Mouse (Mus musculus): ENCODE measurements around the gene Sohlh2. TPM values are rescaled to one million over a fixed set of nuclear protein-coding genes. Genes with fewer than 3 reads are reported as not detected.

Sohlh2 gene
- polyA plus RNA-seq, 1 experiment from 2014 or later, result not detected

DNA sequence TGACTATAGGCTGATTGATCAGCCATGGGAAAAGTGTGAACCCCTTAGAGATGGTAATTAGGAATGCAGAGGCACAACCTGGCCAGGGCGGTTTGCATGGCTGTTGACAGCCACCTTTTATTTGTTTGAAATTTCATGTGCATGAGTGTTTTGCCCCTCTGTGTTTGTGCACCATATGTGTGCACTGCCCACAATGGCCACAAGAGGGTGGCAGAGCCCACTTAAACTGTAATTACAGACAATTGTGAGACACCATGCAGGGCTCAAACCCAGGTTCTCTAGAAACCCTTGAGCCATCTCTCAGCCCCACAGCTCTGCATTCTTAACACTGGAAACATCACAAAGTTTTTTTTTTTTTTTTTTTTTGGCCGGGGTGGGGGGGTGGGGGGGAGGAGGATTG, 40.7 kb downstream of the Sohlh2 start:
- H3K27ac ChIP-seq (ENCODE audit: low read depth, low read length), result no peak overlapping the region
- no peak overlapping the region for H3K9ac ChIP-seq (ENCODE audit: low read depth, low read length)
- 0 out of 2 replicates have a peak, but pooled peaks cover 2% of the 10 kb centered on the region for H3K9me3 ChIP-seq (replicated peaks; ENCODE audit: control insufficient read depth, low read length)
- ATAC-seq (replicated peaks; ENCODE audit: insufficient number of reproducible peaks, low FRiP score, low TSS enrichment), result no peak
- no peak overlapping the region for H3K4me3 ChIP-seq (ENCODE audit: low read depth, low read length)
- H3K36me3 ChIP-seq (ENCODE audit: control insufficient read depth, insufficient read depth, low read length), result no peaks in the 10 kb centered on the region
- H3K27me3 ChIP-seq (ENCODE audit: control insufficient read depth, insufficient read depth, low read length), result no peaks in the 10 kb centered on the region
- H3K4me1 ChIP-seq (ENCODE audit: control insufficient read depth, insufficient read depth, low read length), result 0 out of 2 replicates have a peak, but pooled peaks cover 3% of the 10 kb centered on the region
- no peak overlapping the region for H3K4me2 ChIP-seq
- 87% methylated on average over 2 of the region's 2 CpGs for WGBS (ENCODE audit: insufficient replicate concordance)

DNA sequence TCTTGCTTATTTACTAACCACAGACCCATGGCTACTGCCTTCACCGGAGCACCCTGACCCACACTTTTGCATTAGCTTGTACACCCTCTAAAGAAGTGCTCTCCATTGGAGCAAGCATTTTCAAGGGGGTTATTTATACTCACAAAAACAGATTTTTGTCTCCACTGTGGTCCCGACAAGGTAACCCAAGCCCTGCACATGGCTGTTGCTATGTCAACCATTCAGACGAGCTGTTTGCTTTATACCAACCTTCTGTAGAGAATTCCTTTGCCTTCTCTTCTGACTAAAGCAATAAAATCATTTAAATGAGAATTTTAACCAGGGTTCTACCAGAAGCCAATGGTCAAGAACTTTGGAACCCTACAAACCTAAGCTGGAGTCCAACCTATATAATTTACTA, 42.0 kb downstream of the Sohlh2 start:
- no peak overlapping the region for H3K4me2 ChIP-seq
- no peaks in the 10 kb centered on the region for H3K27me3 ChIP-seq (ENCODE audit: control insufficient read depth, insufficient read depth, low read length)
- WGBS (ENCODE audit: insufficient replicate concordance), result 82% methylated on average over 3 of the region's 3 CpGs
- H3K9ac ChIP-seq (ENCODE audit: low read depth, low read length), result no peak overlapping the region
- H3K4me3 ChIP-seq (ENCODE audit: low read depth, low read length), result no peak overlapping the region
- H3K36me3 ChIP-seq (ENCODE audit: control insufficient read depth, insufficient read depth, low read length), result no peaks in the 10 kb centered on the region
- H3K9me3 ChIP-seq (replicated peaks; ENCODE audit: control insufficient read depth, low read length), result 0 out of 2 replicates have a peak, but pooled peaks cover 2% of the 10 kb centered on the region
- 0 out of 2 replicates have a peak, but pooled peaks cover 3% of the 10 kb centered on the region for H3K4me1 ChIP-seq (ENCODE audit: control insufficient read depth, insufficient read depth, low read length)
- ATAC-seq (replicated peaks; ENCODE audit: insufficient number of reproducible peaks, low FRiP score, low TSS enrichment), result no peak
- no peak overlapping the region for H3K27ac ChIP-seq (ENCODE audit: low read depth, low read length)

DNA sequence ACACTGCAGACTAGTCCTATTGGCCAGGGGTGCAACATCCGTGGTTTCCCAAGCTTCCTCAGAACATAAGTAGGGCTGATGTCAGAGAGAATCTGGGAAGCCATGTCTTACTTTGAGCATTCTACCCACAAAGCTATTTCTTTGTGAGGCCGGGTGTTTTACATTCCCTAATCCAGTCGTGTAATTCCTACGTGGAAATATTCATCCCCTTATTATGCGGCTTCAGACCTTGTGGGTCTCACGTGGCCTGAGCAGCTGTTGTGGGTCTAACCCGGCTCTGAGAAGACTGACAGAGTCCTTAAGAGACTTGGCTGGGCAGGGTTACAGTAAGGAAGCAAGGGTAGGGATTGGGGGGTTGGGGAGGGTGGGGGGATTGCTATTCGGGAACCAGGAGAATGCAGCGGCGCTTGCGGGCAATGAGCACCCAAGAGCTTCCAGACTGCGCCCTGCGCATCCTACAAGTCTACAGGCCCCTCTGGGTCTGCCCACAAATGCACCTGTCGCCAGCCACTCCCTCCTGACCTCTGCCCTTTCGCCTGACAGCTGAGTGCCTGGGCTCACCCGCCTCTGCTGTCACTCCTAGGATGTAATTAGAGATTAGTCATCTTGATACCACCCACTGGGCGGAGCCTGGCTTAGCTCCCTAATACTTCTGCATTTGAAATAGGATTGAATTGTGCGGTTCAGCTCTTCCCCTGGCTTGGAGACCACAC, 44.8 kb downstream of the Sohlh2 start:
- Histone ChIP-seq H3K9ac (ENCODE audit: low read depth, low read length) (no peak overlapping the region), H3K27me3 (ENCODE audit: control insufficient read depth, insufficient read depth, low read length) (no peaks in the 10 kb centered on the region), H3K4me3 (ENCODE audit: low read depth, low read length) (no peak overlapping the region), H3K9me3 (replicated peaks; ENCODE audit: control insufficient read depth, low read length) (0 out of 2 replicates have a peak, but pooled peaks cover 2% of the 10 kb centered on the region), H3K4me1 (ENCODE audit: control insufficient read depth, insufficient read depth, low read length) (0 out of 2 replicates have a peak, but pooled peaks cover 3% of the 10 kb centered on the region), H3K27ac (ENCODE audit: low read depth, low read length) (no peak overlapping the region), H3K4me2 (no peak overlapping the region), H3K36me3 (ENCODE audit: control insufficient read depth, insufficient read depth, low read length) (no peaks in the 10 kb centered on the region)
- WGBS (ENCODE audit: insufficient replicate concordance), result 35% methylated on average over 18 of the region's 18 CpGs
- ATAC-seq (replicated peaks; ENCODE audit: insufficient number of reproducible peaks, low FRiP score, low TSS enrichment), result no peak

DNA sequence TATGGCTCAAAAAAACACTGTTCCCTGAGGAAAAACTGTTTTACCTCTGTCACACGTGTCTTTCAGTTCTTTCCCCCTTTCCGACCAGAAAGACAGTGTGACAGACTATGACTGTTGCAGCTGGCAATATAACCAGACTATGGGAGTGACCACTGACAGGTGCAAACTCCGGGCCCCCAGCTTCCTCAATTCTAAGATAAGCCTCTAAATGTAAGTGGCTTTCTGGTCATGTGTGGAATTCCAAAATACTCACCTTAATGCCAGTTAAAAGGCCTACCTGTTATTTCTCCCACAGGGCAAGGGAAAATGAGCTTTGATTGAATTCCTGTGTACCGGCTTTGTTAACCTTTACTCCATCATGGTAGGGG, 45.4 kb downstream of the Sohlh2 start:
- WGBS (ENCODE audit: insufficient replicate concordance), result 33% methylated on average over 4 of the region's 4 CpGs
- no peak for ATAC-seq (replicated peaks; ENCODE audit: insufficient number of reproducible peaks, low FRiP score, low TSS enrichment)

GRCm38 (mm10) chr3:55241730-55242421, 60.0 kb downstream of the Sohlh2 start, which contains the start of gene Dclk1:
Gene Dclk1 (plus strand): TSS chr3:55242364.
- Histone ChIP-seq H3K4me3 (ENCODE audit: low read depth, low read length) (peak within 1 kb of the TSS; percentile 54), H3K27me3 (ENCODE audit: control insufficient read depth, insufficient read depth, low read length) (peaks cover 13% of the 10 kb centered on the region), H3K9me3 (replicated peaks; ENCODE audit: control insufficient read depth, low read length) (no peaks in the 10 kb centered on the region), H3K36me3 (ENCODE audit: control insufficient read depth, insufficient read depth, low read length) (no peaks in the 10 kb centered on the region), H3K9ac (ENCODE audit: low read depth, low read length) (peak within 1 kb of the TSS; percentile 66), H3K4me2 (peak within 1 kb of the TSS; percentile 98), H3K4me1 (ENCODE audit: control insufficient read depth, insufficient read depth, low read length) (peaks cover 2% of the 10 kb centered on the region; the same call in 1 of the 2 replicates), H3K27ac (ENCODE audit: low read depth, low read length) (no peak within 1 kb of the TSS)
- ATAC-seq (replicated peaks; ENCODE audit: insufficient number of reproducible peaks, low FRiP score, low TSS enrichment), result no peak
- 32% methylated on average over 10 of the region's 10 CpGs for WGBS (ENCODE audit: insufficient replicate concordance)

More for the DNA sequence above, 45.4 kb downstream of the Sohlh2 start:
- no peak overlapping the region for H3K27ac ChIP-seq (ENCODE audit: low read depth, low read length)
- H3K9me3 ChIP-seq (replicated peaks; ENCODE audit: control insufficient read depth, low read length), result 0 out of 2 replicates have a peak, but pooled peaks cover 2% of the 10 kb centered on the region
- no peaks in the 10 kb centered on the region for H3K36me3 ChIP-seq (ENCODE audit: control insufficient read depth, insufficient read depth, low read length)
- 0 out of 2 replicates have a peak, but pooled peaks cover 3% of the 10 kb centered on the region for H3K4me1 ChIP-seq (ENCODE audit: control insufficient read depth, insufficient read depth, low read length)
- H3K4me2 ChIP-seq, result no peak overlapping the region
- H3K27me3 ChIP-seq (ENCODE audit: control insufficient read depth, insufficient read depth, low read length), result no peaks in the 10 kb centered on the region
- no peak overlapping the region for H3K9ac ChIP-seq (ENCODE audit: low read depth, low read length)
- no peak overlapping the region for H3K4me3 ChIP-seq (ENCODE audit: low read depth, low read length)

DNA sequence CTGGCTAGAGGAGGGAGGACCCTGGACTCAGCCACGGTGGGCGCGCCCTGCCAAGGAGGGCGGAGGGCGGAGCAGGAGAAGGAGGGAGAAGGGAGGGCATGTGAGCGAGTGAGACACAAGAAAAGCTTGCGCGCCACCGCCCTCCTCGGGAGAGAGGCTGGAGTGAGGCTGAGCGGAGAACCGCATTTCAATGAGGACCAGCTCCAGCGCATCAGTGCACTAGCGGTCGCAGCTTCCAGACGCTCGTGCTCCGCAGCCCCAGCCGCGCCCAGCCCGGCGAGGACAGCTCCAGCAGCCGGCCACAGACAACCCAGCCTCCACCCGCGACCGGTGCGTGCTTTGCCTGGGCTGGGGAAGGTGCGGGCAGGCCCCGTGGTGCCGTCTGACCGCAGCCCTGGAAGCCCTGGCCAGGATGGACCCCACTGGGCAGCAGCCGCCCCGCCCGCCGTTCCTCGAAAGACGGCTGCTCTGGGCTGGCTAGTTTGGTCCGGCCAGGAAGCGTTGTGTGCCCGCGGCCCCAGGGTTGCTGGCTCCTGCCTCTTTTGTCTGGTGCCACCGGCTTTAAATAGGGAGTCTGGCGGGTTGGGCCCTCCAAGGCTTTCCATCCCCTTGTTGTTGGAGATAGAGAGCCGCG, 60.7 kb downstream of the Sohlh2 start:
- Histone ChIP-seq H3K27me3 (ENCODE audit: control insufficient read depth, insufficient read depth, low read length) (peaks cover 13% of the 10 kb centered on the region), H3K9me3 (replicated peaks; ENCODE audit: control insufficient read depth, low read length) (no peaks in the 10 kb centered on the region), H3K4me3 (ENCODE audit: low read depth, low read length) (peak overlapping the region; percentile 54), H3K9ac (ENCODE audit: low read depth, low read length) (peak overlapping the region; percentile 66), H3K36me3 (ENCODE audit: control insufficient read depth, insufficient read depth, low read length) (no peaks in the 10 kb centered on the region), H3K4me2 (peak overlapping the region; percentile 98), H3K27ac (ENCODE audit: low read depth, low read length) (no peak overlapping the region), H3K4me1 (ENCODE audit: control insufficient read depth, insufficient read depth, low read length) (peaks cover 2% of the 10 kb centered on the region; the same call in 1 of the 2 replicates)
- peak; percentile 63; the same call in 1 of the 2 replicates for ATAC-seq (replicated peaks; ENCODE audit: insufficient number of reproducible peaks, low FRiP score, low TSS enrichment)
- WGBS (ENCODE audit: insufficient replicate concordance), result 0% methylated on average over 44 of the region's 45 CpGs

GRCm38 (mm10) chr3:55243056-55243471, 61.2 kb downstream of the Sohlh2 start:
- no peak overlapping the region for H3K27ac ChIP-seq (ENCODE audit: low read depth, low read length)
- H3K27me3 ChIP-seq (ENCODE audit: control insufficient read depth, insufficient read depth, low read length), result peaks cover 13% of the 10 kb centered on the region
- peak overlapping the region; percentile 54 for H3K4me3 ChIP-seq (ENCODE audit: low read depth, low read length)
- H3K4me2 ChIP-seq, result peak overlapping the region; percentile 98
- WGBS (ENCODE audit: insufficient replicate concordance), result 10% methylated on average over 8 of the region's 8 CpGs
- peak overlapping the region; percentile 66; the same call in 1 of the 2 replicates for H3K9ac ChIP-seq (ENCODE audit: low read depth, low read length)
- H3K9me3 ChIP-seq (replicated peaks; ENCODE audit: control insufficient read depth, low read length), result no peaks in the 10 kb centered on the region
- H3K4me1 ChIP-seq (ENCODE audit: control insufficient read depth, insufficient read depth, low read length), result peaks cover 2% of the 10 kb centered on the region; the same call in 1 of the 2 replicates
- ATAC-seq (replicated peaks; ENCODE audit: insufficient number of reproducible peaks, low FRiP score, low TSS enrichment), result no peak
- no peaks in the 10 kb centered on the region for H3K36me3 ChIP-seq (ENCODE audit: control insufficient read depth, insufficient read depth, low read length)

DNA sequence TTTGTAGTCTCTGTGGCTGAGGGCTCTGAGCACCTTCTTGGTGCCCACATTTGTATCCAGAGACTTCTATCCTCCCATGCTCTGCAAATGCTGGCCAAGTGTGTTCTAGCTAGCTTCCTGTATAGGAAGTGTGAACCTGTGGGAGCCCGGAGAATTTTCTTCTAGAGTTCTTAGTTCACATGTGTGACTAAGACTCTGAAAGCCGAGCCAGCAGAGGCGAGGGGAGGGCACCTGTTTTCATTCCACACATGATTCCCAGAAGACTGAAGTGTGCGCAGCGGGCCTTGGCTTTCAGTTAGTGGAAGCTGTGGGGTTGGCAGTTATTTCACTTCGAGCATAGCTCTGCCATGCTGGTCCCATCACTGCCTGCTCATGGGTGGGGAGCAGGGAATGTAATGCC, 62.3 kb downstream of the Sohlh2 start:
- Histone ChIP-seq H3K4me2 (no peak overlapping the region), H3K36me3 (ENCODE audit: control insufficient read depth, insufficient read depth, low read length) (no peaks in the 10 kb centered on the region), H3K27ac (ENCODE audit: low read depth, low read length) (no peak overlapping the region), H3K9ac (ENCODE audit: low read depth, low read length) (no peak overlapping the region), H3K4me3 (ENCODE audit: low read depth, low read length) (no peak overlapping the region), H3K4me1 (ENCODE audit: control insufficient read depth, insufficient read depth, low read length) (peaks cover 2% of the 10 kb centered on the region; the same call in 1 of the 2 replicates), H3K27me3 (ENCODE audit: control insufficient read depth, insufficient read depth, low read length) (peaks cover 13% of the 10 kb centered on the region), H3K9me3 (replicated peaks; ENCODE audit: control insufficient read depth, low read length) (no peaks in the 10 kb centered on the region)
- no peak for ATAC-seq (replicated peaks; ENCODE audit: insufficient number of reproducible peaks, low FRiP score, low TSS enrichment)
- WGBS (ENCODE audit: insufficient replicate concordance), result 80% methylated on average over 6 of the region's 6 CpGs
